Mouse (Mus musculus): ENCODE data around the gene Itga7.
A peak's percentile ranks its signal among the peaks of the same experiment; 100 is the strongest.

DNA sequence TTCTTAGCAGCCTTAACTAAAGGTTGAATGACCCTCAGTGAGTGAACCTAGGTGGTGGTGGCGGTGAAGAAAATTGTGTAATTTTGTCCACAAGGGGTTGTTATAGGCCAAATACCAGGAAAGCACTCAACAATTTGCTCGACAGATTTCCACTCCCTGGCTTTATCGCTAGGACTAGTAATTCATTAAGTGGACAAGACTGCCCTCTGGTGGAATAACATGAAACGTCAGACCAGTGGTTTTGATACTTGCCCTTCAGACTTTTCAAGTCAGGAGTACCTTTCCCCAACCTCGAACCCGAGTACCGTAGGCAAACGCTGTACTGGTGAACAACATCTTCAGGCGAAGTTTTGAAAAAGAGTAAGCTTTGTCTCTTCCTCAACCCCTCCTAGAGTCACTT, 38.2 kb upstream of the Itga7 start:
- TF ChIP-seq EP300 (IDR thresholded peaks at IDR 0.05; ENCODE audit: low read depth) (no peak), CTCF (IDR thresholded peaks at IDR 0.05; ENCODE audit: low read depth) (peak; percentile 85)
